Mouse (Mus musculus) 3T3-L1 (cell line): ENCODE results near the gene S1pr4.
A peak's percentile ranks its signal among the peaks of the same experiment; 100 is the strongest.

Experiments
- DNase-seq: peaks from one replicate; pipeline ENCODE4 v3.0.0-alpha.2; 2015; ENCODE audit warnings: low read depth, low spot score

The S1pr4 gene

GRCm38 (mm10) chr10:81464405-81465264 lies 35.3 kb downstream of the S1pr4 start:
- DNase-seq: no peak

GRCm38 (mm10) chr10:81463531-81463930 lies 36.4 kb downstream of the S1pr4 start:
- DNase-seq: no peak

- no peak for DNase-seq
These were observed 37.0 kb downstream of the S1pr4 start for GRCm38 (mm10) chr10:81462917-81463316.

- no peak for DNase-seq
These were observed 37.5 kb downstream of the S1pr4 start for GRCm38 (mm10) chr10:81462415-81462804.

GRCm38 (mm10) chr10:81461673-81462414 lies 38.1 kb downstream of the S1pr4 start:
- DNase-seq: no peak

GRCm38 (mm10) chr10:81460951-81461350 lies 39.0 kb downstream of the S1pr4 start:
- DNase-seq: no peak

- DNase-seq: no peak
These were observed 39.5 kb downstream of the S1pr4 start for GRCm38 (mm10) chr10:81460471-81460870.

- DNase-seq: no peak
These were observed 40.5 kb downstream of the S1pr4 start for GRCm38 (mm10) chr10:81459399-81459798.

GRCm38 (mm10) chr10:81458267-81458666 lies 41.7 kb downstream of the S1pr4 start:
- DNase-seq: no peak

- DNase-seq: no peak
These were observed 42.3 kb downstream of the S1pr4 start for GRCm38 (mm10) chr10:81457624-81458023.

GRCm38 (mm10) chr10:81456983-81457563 lies 42.9 kb downstream of the S1pr4 start:
- no peak for DNase-seq

- no peak for DNase-seq
These were observed 44.6 kb downstream of the S1pr4 start, which contains the start of gene Nfic for GRCm38 (mm10) chr10:81455181-81455895. Gene Nfic (minus strand): TSS chr10:81455635.

GRCm38 (mm10) chr10:81454106-81454505 lies 45.8 kb downstream of the S1pr4 start:
- no peak for DNase-seq

GRCm38 (mm10) chr10:81452947-81453288 lies 47.0 kb downstream of the S1pr4 start:
- DNase-seq: no peak

- DNase-seq: peak; percentile 43
These were observed 47.5 kb downstream of the S1pr4 start for GRCm38 (mm10) chr10:81452237-81452946.

GRCm38 (mm10) chr10:81451365-81451745 lies 48.6 kb downstream of the S1pr4 start:
- no peak for DNase-seq

GRCm38 (mm10) chr10:81450641-81451364 lies 49.1 kb downstream of the S1pr4 start:
- DNase-seq: no peak

- DNase-seq: peak; percentile 89
These were observed 49.8 kb downstream of the S1pr4 start for GRCm38 (mm10) chr10:81450140-81450539.
